Mouse (Mus musculus) G1E (cell line): ENCODE results near the gene Akt2.

ENCODE experiments used
- CTCF ChIP-seq: IDR thresholded peaks from 2 replicates; pipeline ENCODE4 v1.5.1; 2012; ENCODE audit warnings: low read depth, low read length, inconsistent platforms, mixed read lengths
- POLR2AphosphoS5 ChIP-seq: IDR thresholded peaks from 2 replicates; pipeline ENCODE4 v1.6.1; 2012; ENCODE audit warnings: low read depth, low read length, inconsistent platforms; ENCODE audit not compliant: insufficient replicate concordance

DNA sequence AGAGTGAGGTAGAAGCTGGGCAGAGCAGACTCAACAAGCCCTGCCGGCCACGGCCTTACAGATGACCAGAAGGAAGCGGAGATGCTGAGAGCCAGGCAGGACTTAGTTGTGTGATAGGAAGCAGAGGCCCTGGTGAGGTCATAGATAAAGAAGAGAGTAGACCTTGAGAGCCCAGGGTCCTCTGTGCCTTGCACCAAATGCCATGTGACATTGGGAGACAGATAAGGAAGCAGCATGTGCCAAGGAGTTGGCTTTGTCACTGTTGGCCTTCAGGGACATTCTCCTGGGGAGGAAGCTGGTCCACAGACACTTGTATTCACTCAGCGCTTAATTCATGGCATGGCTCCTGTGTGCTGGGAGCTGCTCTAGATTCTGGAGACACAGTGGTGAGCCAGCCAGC, 17.9 kb downstream of the Akt2 start:
- TF ChIP-seq CTCF (no peak), POLR2AphosphoS5 (no peak)
